Mouse (Mus musculus): ENCODE measurements around the gene Olfr701. TPM values are rescaled to one million over a fixed set of nuclear protein-coding genes. Genes with fewer than 3 reads are reported as not detected.

The Olfr701 gene
- polyA plus RNA-seq (2015; fragmentation: Nextera tagmentation; extraction: Ambion mirVana): not detected in 2 replicates

DNA sequence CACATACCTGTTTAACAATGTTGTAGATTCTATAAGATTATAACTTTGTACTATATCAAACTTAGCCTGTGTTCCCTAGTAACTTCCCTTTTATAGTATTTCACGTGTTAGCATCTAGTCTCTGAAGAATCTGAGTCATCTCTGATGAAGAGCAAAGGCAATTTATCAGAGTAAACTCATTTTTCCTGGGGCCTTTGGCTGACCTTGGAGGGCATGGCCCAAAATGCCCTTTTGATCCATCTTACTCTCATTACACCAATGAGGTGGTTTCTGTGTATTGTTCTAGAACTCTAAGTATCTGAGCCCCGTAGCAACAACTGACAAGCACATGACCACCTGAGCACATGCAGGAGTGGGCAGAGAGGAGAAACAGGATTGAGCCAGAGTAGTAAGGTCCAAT is at the start of gene Olfr701:
Olfr701 (plus strand) TSS at position 301 of the 400 bp plus-strand sequence.

DNA sequence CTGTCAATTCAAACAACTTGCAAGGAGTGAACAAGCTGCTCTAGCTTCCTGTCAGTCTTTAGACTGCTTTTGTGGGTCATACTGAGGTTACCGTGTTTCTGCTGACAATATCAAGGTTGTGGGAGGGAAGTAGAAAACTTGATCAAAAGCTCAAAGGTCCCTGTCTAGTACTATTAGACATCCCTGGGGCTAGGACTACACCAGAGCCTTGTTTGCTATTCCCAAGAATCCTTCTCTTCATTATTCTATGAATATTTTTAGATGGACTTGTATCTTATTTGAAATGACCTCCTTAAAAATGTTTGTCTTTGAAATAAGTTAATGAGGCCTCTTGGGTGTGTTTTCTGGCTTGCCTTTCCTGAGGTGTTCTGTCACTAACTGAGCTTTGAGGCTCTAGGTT is 20.8 kb upstream of the Olfr701 start, which contains the start of gene Olfr699:
Olfr699 (minus strand) TSS at position 101 of the 400 bp plus-strand sequence.

DNA sequence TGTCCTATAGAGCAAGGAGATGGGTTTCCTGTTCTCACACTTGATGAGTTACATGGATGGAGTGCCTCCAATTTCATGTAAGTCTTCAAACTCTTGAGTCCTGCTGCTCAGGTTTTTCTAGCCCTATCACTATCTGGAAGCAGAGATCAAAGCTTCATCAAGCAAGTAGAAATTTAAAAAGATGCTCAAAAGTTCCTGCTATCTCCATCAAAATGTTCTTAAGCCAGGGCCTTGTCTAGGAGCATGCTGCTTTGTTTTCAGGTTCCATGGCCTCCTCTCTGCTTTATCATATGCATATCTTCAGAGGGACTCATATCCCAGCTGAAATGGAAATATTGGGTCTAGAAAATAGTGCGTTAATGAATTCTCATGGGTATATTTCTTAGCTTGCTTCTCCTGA is 5.2 kb upstream of the Olfr701 start, which contains the start of gene Olfr700:
Olfr700 (minus strand) TSS at position 101 of the 400 bp plus-strand sequence.

GRCm38 (mm10) chr7:106833793-106834192 is 19.9 kb downstream of the Olfr701 start, which contains the start of gene Olfr702:
Olfr702 (minus strand) TSS chr7:106833893.

GRCm38 (mm10) chr7:106843060-106843459 is 29.1 kb downstream of the Olfr701 start, which contains the start of gene Olfr703:
Olfr703 (plus strand) TSS chr7:106843360.

GRCm38 (mm10) chr7:106862885-106863284 is 49.0 kb downstream of the Olfr701 start, which contains the start of gene Olfr704:
Olfr704 (plus strand) TSS chr7:106863185.

Other genes starting within 250 kb of the Olfr701 start
- gene Olfr693, start 133.5 kb upstream of the Olfr701 start, polyA plus RNA-seq (2015; fragmentation: Nextera tagmentation; extraction: Ambion mirVana): not detected in 2 replicates
- gene Olfr694, start 122.3 kb upstream of the Olfr701 start, polyA plus RNA-seq (2015; fragmentation: Nextera tagmentation; extraction: Ambion mirVana): not detected in 2 replicates
- not detected in 2 replicates for gene Olfr695, start 97.7 kb upstream of the Olfr701 start, polyA plus RNA-seq (2015; fragmentation: Nextera tagmentation; extraction: Ambion mirVana)
- gene Olfr697, start 71.7 kb upstream of the Olfr701 start, polyA plus RNA-seq (2015; fragmentation: Nextera tagmentation; extraction: Ambion mirVana): not detected in 2 replicates
- not detected in 2 replicates for gene Olfr698, start 58.7 kb upstream of the Olfr701 start, polyA plus RNA-seq (2015; fragmentation: Nextera tagmentation; extraction: Ambion mirVana)
- gene Olfr699, start 20.9 kb upstream of the Olfr701 start, polyA plus RNA-seq (2015; fragmentation: Nextera tagmentation; extraction: Ambion mirVana): not detected in 2 replicates
- gene Olfr700, start 5.3 kb upstream of the Olfr701 start, polyA plus RNA-seq (2015; fragmentation: Nextera tagmentation; extraction: Ambion mirVana): not detected in 2 replicates
- gene Olfr702, start 19.8 kb downstream of the Olfr701 start, polyA plus RNA-seq (2015; fragmentation: Nextera tagmentation; extraction: Ambion mirVana): not detected in 2 replicates
- gene Olfr703, start 29.2 kb downstream of the Olfr701 start, polyA plus RNA-seq (2015; fragmentation: Nextera tagmentation; extraction: Ambion mirVana): not detected in 2 replicates
- gene Olfr704, start 49.1 kb downstream of the Olfr701 start, polyA plus RNA-seq (2015; fragmentation: Nextera tagmentation; extraction: Ambion mirVana): not detected in 2 replicates
- not detected in 2 replicates for gene Olfr705, start 62.8 kb downstream of the Olfr701 start, polyA plus RNA-seq (2015; fragmentation: Nextera tagmentation; extraction: Ambion mirVana)
- gene Olfr706, start 74.0 kb downstream of the Olfr701 start, polyA plus RNA-seq (2015; fragmentation: Nextera tagmentation; extraction: Ambion mirVana): not detected in 2 replicates
- not detected in 2 replicates for gene Olfr707, start 87.1 kb downstream of the Olfr701 start, polyA plus RNA-seq (2015; fragmentation: Nextera tagmentation; extraction: Ambion mirVana)
- gene Olfr1532-ps1, start 93.9 kb downstream of the Olfr701 start, polyA plus RNA-seq (2015; fragmentation: Nextera tagmentation; extraction: Ambion mirVana): not detected in 2 replicates
- not detected in 2 replicates for gene Olfr709-ps1, start 118.1 kb downstream of the Olfr701 start, polyA plus RNA-seq (2015; fragmentation: Nextera tagmentation; extraction: Ambion mirVana)
- not detected in 2 replicates for gene Olfr710, start 134.2 kb downstream of the Olfr701 start, polyA plus RNA-seq (2015; fragmentation: Nextera tagmentation; extraction: Ambion mirVana)
- gene Olfr6, start 149.8 kb downstream of the Olfr701 start, polyA plus RNA-seq (2015; fragmentation: Nextera tagmentation; extraction: Ambion mirVana): not detected in 2 replicates
- gene Olfr711, start 161.3 kb downstream of the Olfr701 start, polyA plus RNA-seq (2015; fragmentation: Nextera tagmentation; extraction: Ambion mirVana): not detected in 2 replicates
- gene Olfr2, start 191.9 kb downstream of the Olfr701 start, polyA plus RNA-seq (2015; fragmentation: Nextera tagmentation; extraction: Ambion mirVana): not detected in 2 replicates
- not detected in 2 replicates for gene Olfr713, start 217.0 kb downstream of the Olfr701 start, polyA plus RNA-seq (2015; fragmentation: Nextera tagmentation; extraction: Ambion mirVana)

All from skeletal muscle tissue, postnatal 0 days (tissue).